In genomic region chr9:13195268-13195667, GRCm38 (mm10) we compare ENCODE assay signal across 8 mouse cellular contexts. TPM values are rescaled to one million over a fixed set of nuclear protein-coding genes. Genes with fewer than 3 reads are reported as not detected.
A peak's percentile ranks its signal among the peaks of the same experiment; 100 is the strongest.
DNase-seq lines count a peak whose midpoint lies in the region; ATAC-seq and TF ChIP-seq lines count a peak whose summit lies in the region.

No protein-coding gene starts in this region.

- TF ChIP-seq EP300 in lung, postnatal 0 days (IDR thresholded peaks at IDR 0.05): no peak

- H3K36me3 ChIP-seq in forebrain, embryonic 11.5 days (ENCODE audit: control insufficient read depth, insufficient read depth, low read length): no peaks in the 10 kb centered on the region
- H3K36me3 ChIP-seq in forebrain, embryonic 10.5 days (replicated peaks): no peaks in the 10 kb centered on the region
- no peaks in the 10 kb centered on the region for H3K36me3 ChIP-seq in lung, postnatal 0 days (ENCODE audit: insufficient read depth, low read length)
- no peaks in the 10 kb centered on the region for H3K36me3 ChIP-seq in embryonic facial prominence, embryonic 12.5 days
- H3K36me3 ChIP-seq in limb, embryonic 14.5 days (ENCODE audit: control insufficient read depth, insufficient read depth, low read length): no peaks in the 10 kb centered on the region

- no peak overlapping the region for H3K9ac ChIP-seq in forebrain, embryonic 11.5 days (ENCODE audit: low read length)
- H3K9ac ChIP-seq in lung, postnatal 0 days (replicated peaks; ENCODE audit: low read depth): no peak overlapping the region
- no peak overlapping the region for H3K9ac ChIP-seq in embryonic facial prominence, embryonic 12.5 days
- H3K9ac ChIP-seq in limb, embryonic 14.5 days (ENCODE audit: low read depth, low read length, severe bottlenecking): no peak overlapping the region

- peak; percentile 73 for TF ChIP-seq CTCF in lung, postnatal 0 days (IDR thresholded peaks at IDR 0.05)
- TF ChIP-seq CTCF in lung, adult 2 months (IDR thresholded peaks at IDR 0.05; ENCODE audit: insufficient read depth, low read length): no peak

- 3% methylated on average over 4 of the region's 4 CpGs for WGBS in forebrain, embryonic 11.5 days
- WGBS in forebrain, embryonic 10.5 days: 2% methylated on average over 4 of the region's 4 CpGs
- WGBS in lung, postnatal 0 days: 4% methylated on average over 4 of the region's 4 CpGs
- 3% methylated on average over 4 of the region's 4 CpGs for WGBS in lung, adult 2 months
- WGBS in embryonic facial prominence, embryonic 12.5 days: under 1% methylated on average over 4 of the region's 4 CpGs
- WGBS in limb, embryonic 14.5 days: 2% methylated on average over 4 of the region's 4 CpGs

- TF ChIP-seq POLR2A in lung, adult 2 months (IDR thresholded peaks at IDR 0.05; ENCODE audit: borderline replicate concordance, extremely low read depth, low read depth, low read length): no peak
- no peak for TF ChIP-seq POLR2A in limb, embryonic 14.5 days (IDR thresholded peaks at IDR 0.05; ENCODE audit: borderline replicate concordance, extremely low read depth, insufficient read depth, insufficient read length)

- no peaks in the 10 kb centered on the region for H3K9me3 ChIP-seq in forebrain, embryonic 11.5 days (ENCODE audit: control insufficient read depth, low read length)
- H3K9me3 ChIP-seq in forebrain, embryonic 10.5 days: no peaks in the 10 kb centered on the region
- H3K9me3 ChIP-seq in lung, postnatal 0 days (ENCODE audit: low read length): no peaks in the 10 kb centered on the region
- H3K9me3 ChIP-seq in embryonic facial prominence, embryonic 12.5 days: no peaks in the 10 kb centered on the region
- no peaks in the 10 kb centered on the region for H3K9me3 ChIP-seq in limb, embryonic 14.5 days (ENCODE audit: control insufficient read depth, low read length)

- H3K4me3 ChIP-seq in forebrain, embryonic 11.5 days (ENCODE audit: low read depth, low read length): no peak overlapping the region
- H3K4me3 ChIP-seq in forebrain, embryonic 10.5 days: no peak overlapping the region
- H3K4me3 ChIP-seq in lung, postnatal 0 days (ENCODE audit: low read depth, low read length): no peak overlapping the region
- H3K4me3 ChIP-seq in lung, adult 2 months (replicated peaks; ENCODE audit: extremely low read depth, low read depth, low read length): no peak overlapping the region
- H3K4me3 ChIP-seq in embryonic facial prominence, embryonic 12.5 days: no peak overlapping the region
- no peak overlapping the region for H3K4me3 ChIP-seq in limb, embryonic 14.5 days (replicated peaks; ENCODE audit: low read length)

- H3K27me3 ChIP-seq in forebrain, embryonic 11.5 days (ENCODE audit: control insufficient read depth, insufficient read depth, low read length): no peaks in the 10 kb centered on the region
- no peaks in the 10 kb centered on the region for H3K27me3 ChIP-seq in forebrain, embryonic 10.5 days (ENCODE audit: poor library complexity, severe bottlenecking)
- no peaks in the 10 kb centered on the region for H3K27me3 ChIP-seq in lung, postnatal 0 days (replicated peaks; ENCODE audit: insufficient read depth, low read length)
- no peaks in the 10 kb centered on the region for H3K27me3 ChIP-seq in embryonic facial prominence, embryonic 12.5 days
- H3K27me3 ChIP-seq in limb, embryonic 14.5 days (ENCODE audit: control insufficient read depth, insufficient read depth, low read length): no peaks in the 10 kb centered on the region

- H3K4me1 ChIP-seq in forebrain, embryonic 11.5 days (replicated peaks; ENCODE audit: control insufficient read depth, insufficient read depth, low read length): no peaks in the 10 kb centered on the region
- no peaks in the 10 kb centered on the region for H3K4me1 ChIP-seq in forebrain, embryonic 10.5 days
- H3K4me1 ChIP-seq in lung, postnatal 0 days (ENCODE audit: insufficient read depth, low read depth, low read length): no peaks in the 10 kb centered on the region
- no peaks in the 10 kb centered on the region for H3K4me1 ChIP-seq in lung, adult 2 months (ENCODE audit: control insufficient read depth, insufficient read depth, low read length)
- H3K4me1 ChIP-seq in embryonic facial prominence, embryonic 12.5 days: no peaks in the 10 kb centered on the region
- no peaks in the 10 kb centered on the region for H3K4me1 ChIP-seq in limb, embryonic 14.5 days (ENCODE audit: control insufficient read depth, insufficient read depth, low read length)

- no peak for DNase-seq in forebrain, embryonic 11.5 days (ENCODE audit: low spot score)
- no peak for DNase-seq in forebrain, embryonic 10.5 days (ENCODE audit: extremely low spot score, low spot score)
- DNase-seq in lung, postnatal 0 days (ENCODE audit: low spot score): peak; percentile 68
- no peak for DNase-seq in lung, adult 2 months
- DNase-seq in limb, embryonic 14.5 days (ENCODE audit: low spot score): peak; percentile 87
- no peak for DNase-seq in frontal cortex, postnatal 14 days (ENCODE audit: low spot score in 2 of 2)

- H3K4me2 ChIP-seq in forebrain, embryonic 11.5 days (ENCODE audit: low read depth, low read length, severe bottlenecking): no peak overlapping the region
- H3K4me2 ChIP-seq in lung, postnatal 0 days (replicated peaks; ENCODE audit: low read depth, low read length): no peak overlapping the region
- no peak overlapping the region for H3K4me2 ChIP-seq in embryonic facial prominence, embryonic 12.5 days (replicated peaks)
- H3K4me2 ChIP-seq in limb, embryonic 14.5 days (replicated peaks; ENCODE audit: low read depth, low read length, severe bottlenecking): no peak overlapping the region

- no peak overlapping the region for H3K27ac ChIP-seq in forebrain, embryonic 11.5 days (ENCODE audit: low read depth, low read length)
- H3K27ac ChIP-seq in forebrain, embryonic 10.5 days: no peak overlapping the region
- no peak overlapping the region for H3K27ac ChIP-seq in lung, postnatal 0 days (ENCODE audit: low read length)
- no peak overlapping the region for H3K27ac ChIP-seq in embryonic facial prominence, embryonic 12.5 days
- no peak overlapping the region for H3K27ac ChIP-seq in limb, embryonic 14.5 days (replicated peaks; ENCODE audit: low read depth, low read length)

- ATAC-seq in forebrain, embryonic 11.5 days (replicated peaks; ENCODE audit: low FRiP score): peak; percentile 79
- no peak for ATAC-seq in lung, postnatal 0 days
- peak; percentile 22; the same call in 1 of the 2 replicates for ATAC-seq in embryonic facial prominence, embryonic 12.5 days (ENCODE audit: insufficient number of reproducible peaks, insufficient read depth, low FRiP score, low TSS enrichment)
- ATAC-seq in limb, embryonic 14.5 days (ENCODE audit: low FRiP score, low read depth): peak; percentile 62; the same call in 1 of the 2 replicates
- no peak for ATAC-seq in inflammation-experienced regulatory T-cells, adult 6 months

RNA-seq across cellular contexts. Expression of gene Jrkl, which starts 50.4 kb away (rescaled TPM):
- 8.6 and 9.0 TPM in 2 replicates for polyA plus RNA-seq in forebrain, embryonic 11.5 days (2014; fragmentation: Nextera tagmentation; extraction: Ambion mirVana)
- polyA plus RNA-seq in forebrain, embryonic 10.5 days (2016; fragmentation: Nextera tagmentation; extraction: Ambion mirVana): 7.1 and 8.4 TPM in 2 replicates
- polyA plus RNA-seq in lung, postnatal 0 days (2015; fragmentation: Nextera tagmentation; extraction: Ambion mirVana): 7.8 and 9.2 TPM in 2 replicates
- polyA plus RNA-seq in lung, adult 2 months (2012; rRNA removed): 0.43 and 1.2 TPM in 2 replicates
- 11.9 and 13.9 TPM in 2 replicates for polyA plus RNA-seq in embryonic facial prominence, embryonic 12.5 days (2016; fragmentation: Nextera tagmentation; extraction: Ambion mirVana)
- 4.2 and 6.0 TPM in 2 replicates for polyA plus RNA-seq in limb, embryonic 14.5 days (2012; rRNA removed)
- polyA plus RNA-seq in limb, embryonic 14.5 days (2014; fragmentation: Nextera tagmentation; extraction: Ambion mirVana): 8.1 and 8.2 TPM in 2 replicates
- polyA plus RNA-seq in inflammation-experienced regulatory T-cells, adult 6 months (2017; shearing (Covaris generic)): 1 to 10 TPM; 2.2 to 4.3 (median 3.8) TPM

RNA-seq across cellular contexts. Expression of gene Ccdc82, which starts 51.5 kb away (rescaled TPM):
- 10.9 and 12.3 TPM in 2 replicates for polyA plus RNA-seq in forebrain, embryonic 11.5 days (2014; fragmentation: Nextera tagmentation; extraction: Ambion mirVana)
- 7.7 and 8.0 TPM in 2 replicates for polyA plus RNA-seq in forebrain, embryonic 10.5 days (2016; fragmentation: Nextera tagmentation; extraction: Ambion mirVana)
- polyA plus RNA-seq in lung, postnatal 0 days (2015; fragmentation: Nextera tagmentation; extraction: Ambion mirVana): 7.4 and 9.3 TPM in 2 replicates
- 10.7 and 17.8 TPM in 2 replicates for polyA plus RNA-seq in lung, adult 2 months (2012; rRNA removed)
- polyA plus RNA-seq in embryonic facial prominence, embryonic 12.5 days (2016; fragmentation: Nextera tagmentation; extraction: Ambion mirVana): 7.7 and 8.1 TPM in 2 replicates
- polyA plus RNA-seq in limb, embryonic 14.5 days (2012; rRNA removed): 13.4 and 14.7 TPM in 2 replicates
- polyA plus RNA-seq in limb, embryonic 14.5 days (2014; fragmentation: Nextera tagmentation; extraction: Ambion mirVana): 8.2 TPM in 2 replicates
- 10 to 100 TPM; 37.1 to 54.3 (median 49.1) TPM for polyA plus RNA-seq in inflammation-experienced regulatory T-cells, adult 6 months (2017; shearing (Covaris generic))

Comparison
In these comparisons a context has a peak if more than half of its experiments do, and no peak if none do; other contexts are left out.
1. DNase-seq: peak in lung, postnatal 0 days (single experiment) and limb, embryonic 14.5 days (single experiment); none in forebrain, embryonic 11.5 days (single experiment), forebrain, embryonic 10.5 days (single experiment), lung, adult 2 months (single experiment) and frontal cortex, postnatal 14 days (0 of 2).
2. ATAC-seq: peak in forebrain, embryonic 11.5 days (single experiment), embryonic facial prominence, embryonic 12.5 days (single experiment) and limb, embryonic 14.5 days (single experiment); none in lung, postnatal 0 days (single experiment) and inflammation-experienced regulatory T-cells, adult 6 months (single experiment).